Mouse (Mus musculus): Measurements from ENCODE around the gene Hoxa3. TPM values are rescaled to one million over a fixed set of nuclear protein-coding genes. Genes with fewer than 3 reads are reported as not detected.

Gene Hoxa3
- polyA plus RNA-seq, 1 experiment from 2014 or later = not detected

DNA sequence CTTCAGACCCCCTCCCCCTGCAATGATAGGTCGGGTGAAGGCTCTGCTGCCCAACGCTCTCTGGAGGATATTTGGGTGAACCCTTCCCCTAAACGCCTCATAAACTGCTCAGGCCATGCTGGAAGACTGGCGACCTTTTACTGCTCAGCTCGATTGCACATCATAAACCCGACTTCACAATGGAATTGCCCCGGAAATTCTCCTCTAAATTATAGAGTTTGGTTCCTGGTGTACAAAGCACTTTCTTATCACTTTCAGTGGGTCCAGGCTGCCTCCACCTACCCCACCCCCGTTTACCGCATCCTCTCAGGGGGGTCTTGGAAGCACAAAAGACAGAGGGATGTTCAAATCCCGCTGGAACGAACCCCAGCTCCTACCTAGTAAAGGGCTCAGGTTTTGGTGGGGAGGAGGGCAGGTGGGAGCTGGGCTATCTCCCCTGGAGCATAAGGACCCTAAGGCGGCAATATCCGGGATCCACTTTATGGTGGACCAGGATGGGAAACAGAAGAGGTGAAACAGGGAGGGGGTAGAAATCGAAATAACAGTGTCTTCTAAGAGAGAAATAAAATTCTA is 5.6 kb upstream of the Hoxa3 start:
- DNase-seq (ENCODE audit: low spot score) = no peak

GRCm38 (mm10) chr6:52217895-52218642 is 4.9 kb upstream of the Hoxa3 start:
- Histone ChIP-seq H3K27me3 (ENCODE audit: low read depth, poor library complexity, severe bottlenecking) (peaks cover 100% of the 10 kb centered on the region), H3K36me3 (no peaks in the 10 kb centered on the region), H3K9me3 (replicated peaks) (no peaks in the 10 kb centered on the region), H3K27ac (replicated peaks) (no peak overlapping the region), H3K4me3 (no peak overlapping the region), H3K4me1 (peaks cover 23% of the 10 kb centered on the region)
- WGBS = 4% methylated on average over 23 of the region's 23 CpGs
- no peak for DNase-seq (ENCODE audit: low spot score)

More for the DNA sequence above, 5.6 kb upstream of the Hoxa3 start:
- H3K9me3 ChIP-seq (replicated peaks) = no peaks in the 10 kb centered on the region
- no peak overlapping the region for H3K27ac ChIP-seq (replicated peaks)
- peaks cover 100% of the 10 kb centered on the region for H3K27me3 ChIP-seq (ENCODE audit: low read depth, poor library complexity, severe bottlenecking)
- peaks cover 23% of the 10 kb centered on the region for H3K4me1 ChIP-seq
- no peaks in the 10 kb centered on the region for H3K36me3 ChIP-seq
- WGBS = 11% methylated on average over 14 of the region's 14 CpGs
- no peak overlapping the region for H3K4me3 ChIP-seq

DNA sequence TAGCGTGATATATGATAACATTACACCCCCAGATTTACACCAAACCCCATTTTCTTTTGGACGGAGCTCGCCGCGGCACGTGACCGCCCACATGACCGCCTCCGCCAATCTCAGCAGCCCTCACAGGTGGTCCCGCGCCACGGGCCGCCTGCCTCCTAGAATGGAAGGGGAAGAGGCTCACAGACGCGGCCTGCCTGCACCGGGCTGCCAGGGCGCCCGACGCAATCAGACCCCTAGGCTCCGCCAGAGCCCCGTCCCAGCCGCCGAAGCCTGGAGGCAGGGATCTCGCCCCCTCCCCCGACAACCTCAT is 4.3 kb upstream of the Hoxa3 start:
- Histone ChIP-seq H3K4me3 (peak overlapping the region; percentile 39), H3K36me3 (no peaks in the 10 kb centered on the region), H3K27me3 (ENCODE audit: low read depth, poor library complexity, severe bottlenecking) (peaks cover 100% of the 10 kb centered on the region), H3K4me1 (peaks cover 23% of the 10 kb centered on the region), H3K27ac (replicated peaks) (no peak overlapping the region), H3K9me3 (replicated peaks) (no peaks in the 10 kb centered on the region)
- 0% methylated on average over 25 of the region's 25 CpGs for WGBS
- peak; percentile 77 for DNase-seq (ENCODE audit: low spot score)

DNA sequence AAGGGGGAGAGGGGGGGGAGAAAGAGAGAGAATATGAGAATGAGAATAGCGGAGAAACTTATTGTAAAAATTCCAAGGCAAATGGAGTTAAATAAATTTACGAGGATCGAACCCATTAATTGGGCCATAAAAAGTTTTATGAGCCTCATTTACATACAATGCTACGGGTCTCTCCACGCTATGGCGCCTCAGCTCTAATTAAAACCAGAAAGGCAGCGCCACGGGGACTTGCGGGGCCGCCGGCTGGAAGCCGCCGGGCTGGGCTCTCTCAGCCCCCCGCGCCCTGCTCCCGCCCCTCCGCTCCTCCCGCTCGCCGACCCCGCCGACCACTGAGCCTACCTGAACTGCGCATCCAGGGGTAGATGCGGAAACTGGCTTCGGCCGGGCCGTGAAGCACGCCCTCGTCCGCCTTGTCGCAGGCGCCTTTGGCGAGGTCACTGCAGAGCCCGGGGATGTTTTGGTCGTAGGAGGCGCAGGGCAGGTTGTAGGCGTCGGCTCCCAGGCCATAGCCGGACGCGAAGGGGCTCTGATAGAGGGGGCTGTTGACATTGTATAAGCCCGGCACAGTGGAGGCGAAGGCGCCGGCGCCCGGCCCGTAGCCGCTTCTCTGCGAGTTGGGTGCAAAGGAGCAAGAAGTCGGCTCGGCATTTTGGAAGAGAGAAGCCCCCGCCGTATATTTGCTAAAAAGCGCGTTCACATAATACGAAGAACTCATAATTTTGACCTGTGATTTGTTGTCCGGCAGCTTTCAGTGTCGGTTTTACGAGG is 3.7 kb upstream of the Hoxa3 start:
- no peak overlapping the region for H3K27ac ChIP-seq (replicated peaks)
- peaks cover 21% of the 10 kb centered on the region for H3K4me1 ChIP-seq
- no peak for DNase-seq (ENCODE audit: low spot score)
- H3K36me3 ChIP-seq = no peaks in the 10 kb centered on the region
- WGBS = 4% methylated on average over 60 of the region's 60 CpGs
- H3K4me3 ChIP-seq = peak overlapping the region; percentile 39
- peaks cover 100% of the 10 kb centered on the region for H3K27me3 ChIP-seq (ENCODE audit: low read depth, poor library complexity, severe bottlenecking)
- H3K9me3 ChIP-seq (replicated peaks) = no peaks in the 10 kb centered on the region

DNA sequence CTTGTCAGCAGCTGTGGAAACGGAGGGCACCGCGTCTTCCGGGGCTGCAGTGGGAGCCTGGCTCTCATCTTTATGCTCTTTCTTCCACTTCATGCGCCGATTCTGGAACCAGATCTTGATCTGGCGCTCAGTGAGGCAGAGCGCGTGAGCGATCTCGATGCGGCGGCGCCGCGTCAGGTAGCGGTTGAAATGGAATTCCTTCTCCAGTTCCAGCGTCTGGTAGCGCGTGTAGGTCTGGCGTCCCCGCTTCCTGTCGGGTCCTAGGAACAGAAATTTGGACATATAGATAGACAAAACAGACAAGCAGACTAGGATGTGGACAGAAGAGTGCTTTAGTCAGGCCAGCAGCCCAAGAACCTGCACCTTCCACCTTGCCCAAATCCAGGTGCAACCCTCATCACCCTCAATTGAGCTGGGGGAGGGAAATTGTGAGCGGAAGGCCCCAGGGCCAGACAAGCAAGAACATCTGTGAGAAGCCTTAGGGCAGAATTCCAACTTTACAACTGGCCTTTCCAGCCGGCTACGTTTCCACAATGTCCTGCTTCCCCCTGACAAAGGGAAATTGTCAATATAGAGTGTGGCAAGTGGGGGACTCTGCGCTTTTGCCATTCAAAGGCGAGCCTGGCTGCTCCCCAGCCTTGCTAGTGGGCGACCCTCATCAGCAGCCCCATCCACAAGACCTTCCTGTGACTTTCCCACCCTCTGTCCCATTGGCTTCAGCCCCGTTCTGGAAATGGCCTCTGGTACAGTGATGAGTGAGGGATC is 2.8 kb upstream of the Hoxa3 start:
- 2% methylated on average over 30 of the region's 30 CpGs for WGBS
- no peak overlapping the region for H3K4me3 ChIP-seq
- H3K4me1 ChIP-seq = peaks cover 17% of the 10 kb centered on the region
- no peaks in the 10 kb centered on the region for H3K36me3 ChIP-seq
- no peaks in the 10 kb centered on the region for H3K9me3 ChIP-seq (replicated peaks)
- no peak for DNase-seq (ENCODE audit: low spot score)
- H3K27me3 ChIP-seq (ENCODE audit: low read depth, poor library complexity, severe bottlenecking) = peaks cover 100% of the 10 kb centered on the region
- no peak overlapping the region for H3K27ac ChIP-seq (replicated peaks)

GRCm38 (mm10) chr6:52215070-52215469 is 1.9 kb upstream of the Hoxa3 start:
- H3K36me3 ChIP-seq = no peaks in the 10 kb centered on the region
- H3K9me3 ChIP-seq (replicated peaks) = no peaks in the 10 kb centered on the region
- peaks cover 17% of the 10 kb centered on the region for H3K4me1 ChIP-seq
- H3K4me3 ChIP-seq = no peak overlapping the region
- H3K27me3 ChIP-seq (ENCODE audit: low read depth, poor library complexity, severe bottlenecking) = peaks cover 100% of the 10 kb centered on the region
- no peak for DNase-seq (ENCODE audit: low spot score)
- no peak overlapping the region for H3K27ac ChIP-seq (replicated peaks)
- 7% methylated on average over 3 of the region's 3 CpGs for WGBS

DNA sequence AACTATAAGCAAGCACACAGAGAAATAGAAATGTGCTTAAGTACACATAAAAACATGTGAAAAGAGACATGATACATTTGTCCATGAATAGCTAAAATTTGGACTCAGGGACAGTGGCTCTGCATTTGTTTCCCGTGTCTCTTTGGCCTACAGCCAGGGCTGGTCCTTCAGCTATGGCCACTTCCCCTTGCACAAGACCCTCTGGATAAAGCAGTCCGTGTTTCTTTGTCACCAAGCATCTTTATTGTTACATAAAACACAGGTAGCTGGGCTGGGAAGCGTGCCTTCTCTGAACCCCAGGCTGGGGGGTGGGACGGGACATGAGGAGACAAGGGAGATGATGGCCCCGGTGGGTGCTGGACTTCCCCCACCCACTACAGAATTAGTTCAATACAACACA is 1.1 kb upstream of the Hoxa3 start:
- WGBS = 14% methylated on average over 5 of the region's 5 CpGs
- no peak overlapping the region for H3K4me3 ChIP-seq
- DNase-seq (ENCODE audit: low spot score) = no peak
- H3K36me3 ChIP-seq = no peaks in the 10 kb centered on the region
- peaks cover 100% of the 10 kb centered on the region for H3K27me3 ChIP-seq (ENCODE audit: low read depth, poor library complexity, severe bottlenecking)
- no peaks in the 10 kb centered on the region for H3K9me3 ChIP-seq (replicated peaks)
- peaks cover 17% of the 10 kb centered on the region for H3K4me1 ChIP-seq
- no peak overlapping the region for H3K27ac ChIP-seq (replicated peaks)

- Histone ChIP-seq H3K4me3 (no peak overlapping the region), H3K36me3 (no peaks in the 10 kb centered on the region), H3K4me1 (peaks cover 20% of the 10 kb centered on the region), H3K9me3 (replicated peaks) (no peaks in the 10 kb centered on the region), H3K27me3 (ENCODE audit: low read depth, poor library complexity, severe bottlenecking) (peaks cover 100% of the 10 kb centered on the region), H3K27ac (replicated peaks) (no peak overlapping the region)
- no peak for DNase-seq (ENCODE audit: low spot score)
- 2% methylated on average over 22 of the region's 22 CpGs for WGBS
These were observed 499 bp downstream of the Hoxa3 start for GRCm38 (mm10) chr6:52212556-52213118.

DNA sequence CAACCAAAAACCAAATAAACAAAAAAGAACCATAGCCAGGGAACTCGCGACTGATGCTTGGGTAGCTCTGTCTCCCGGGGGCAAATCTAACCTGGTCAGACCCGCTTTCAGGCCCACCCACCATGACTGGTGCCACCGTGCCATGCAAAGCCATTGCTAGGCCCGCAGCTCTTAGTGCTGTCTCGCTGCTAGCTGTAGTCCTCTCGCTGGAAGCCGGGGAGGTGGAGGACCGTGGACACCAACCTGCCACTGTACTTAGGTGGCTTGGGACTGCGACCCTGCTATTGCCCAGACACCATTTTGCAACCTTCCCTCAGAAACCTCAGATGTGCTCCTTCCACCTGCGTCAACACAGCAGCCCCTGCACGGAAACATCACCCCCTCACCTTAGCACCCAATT is 1.2 kb downstream of the Hoxa3 start:
- no peaks in the 10 kb centered on the region for H3K9me3 ChIP-seq (replicated peaks)
- DNase-seq (ENCODE audit: low spot score) = no peak
- 4% methylated on average over 13 of the region's 13 CpGs for WGBS
- peaks cover 13% of the 10 kb centered on the region for H3K4me1 ChIP-seq
- peaks cover 100% of the 10 kb centered on the region for H3K27me3 ChIP-seq (ENCODE audit: low read depth, poor library complexity, severe bottlenecking)
- H3K36me3 ChIP-seq = no peaks in the 10 kb centered on the region
- no peak overlapping the region for H3K27ac ChIP-seq (replicated peaks)
- 0 out of 2 replicates have a peak overlapping the region, but pooled peaks have one; percentile 0 for H3K4me3 ChIP-seq

DNA sequence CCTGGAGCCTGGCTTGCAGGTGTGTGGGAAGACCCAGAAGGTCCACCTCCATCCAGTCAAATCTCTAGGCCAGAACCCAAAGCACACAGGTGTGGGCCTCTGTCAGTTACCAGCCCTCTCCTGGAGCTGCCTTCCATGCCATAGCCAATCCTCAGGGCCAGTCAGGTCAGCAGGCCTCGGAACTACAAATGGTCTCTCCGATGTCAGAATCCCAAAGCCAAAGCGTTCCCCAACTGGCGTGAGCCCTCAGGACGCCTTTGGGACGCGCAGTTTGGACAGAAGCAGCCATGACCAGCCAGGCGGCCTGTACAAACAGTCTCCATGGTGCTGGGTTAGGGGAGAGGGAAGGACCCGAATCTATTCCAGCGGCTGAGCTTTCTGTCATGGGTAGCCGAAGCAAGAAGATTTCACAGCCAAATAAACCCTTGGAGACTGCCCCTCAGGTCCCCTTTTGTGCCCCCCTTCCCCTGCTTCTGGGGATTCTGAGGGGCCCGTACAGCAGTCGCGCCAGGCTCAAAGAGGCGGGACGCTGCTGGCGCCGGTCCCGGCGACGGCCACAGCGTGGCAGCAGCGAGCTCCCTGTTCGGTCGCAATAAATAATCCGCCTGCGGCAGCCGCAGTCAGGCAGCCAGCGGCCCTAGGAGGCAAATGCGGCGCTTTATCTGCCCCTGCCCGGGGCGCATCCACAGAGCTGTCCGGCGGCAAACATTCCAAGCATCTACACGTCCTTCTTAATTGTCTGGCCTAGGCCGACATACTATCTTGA is 1.8 kb downstream of the Hoxa3 start:
- Histone ChIP-seq H3K9me3 (replicated peaks) (no peaks in the 10 kb centered on the region), H3K4me1 (peaks cover 9% of the 10 kb centered on the region; the same call in 1 of the 2 replicates), H3K27me3 (ENCODE audit: low read depth, poor library complexity, severe bottlenecking) (peaks cover 100% of the 10 kb centered on the region), H3K36me3 (no peaks in the 10 kb centered on the region), H3K4me3 (0 out of 2 replicates have a peak overlapping the region, but pooled peaks have one; percentile 0), H3K27ac (replicated peaks) (no peak overlapping the region)
- WGBS = under 1% methylated on average over 37 of the region's 37 CpGs
- DNase-seq (ENCODE audit: low spot score) = peak; percentile 84

DNA sequence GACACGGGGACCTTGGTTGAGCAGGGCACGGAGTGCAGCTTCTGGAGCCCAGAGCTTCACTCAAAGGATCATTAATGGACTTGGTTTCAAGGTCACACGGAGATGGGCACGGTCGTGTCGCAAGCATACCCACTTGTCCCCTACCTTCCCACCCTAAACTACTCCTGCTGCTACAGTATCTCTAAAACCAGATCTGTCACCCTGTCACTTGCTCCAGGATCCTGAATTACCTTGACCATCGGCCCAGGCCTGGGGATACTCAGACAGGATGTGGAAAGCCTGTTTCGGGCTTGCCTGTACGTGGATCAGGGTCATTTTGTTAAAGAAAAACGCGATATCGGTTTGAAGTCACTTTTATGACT is 3.5 kb downstream of the Hoxa3 start:
- 7% methylated on average over 12 of the region's 12 CpGs for WGBS
- Histone ChIP-seq H3K27me3 (ENCODE audit: low read depth, poor library complexity, severe bottlenecking) (peaks cover 100% of the 10 kb centered on the region), H3K9me3 (replicated peaks) (no peaks in the 10 kb centered on the region), H3K4me3 (no peak overlapping the region), H3K4me1 (peaks cover 9% of the 10 kb centered on the region; the same call in 1 of the 2 replicates), H3K27ac (replicated peaks) (no peak overlapping the region), H3K36me3 (no peaks in the 10 kb centered on the region)
- DNase-seq (ENCODE audit: low spot score) = no peak

Data from midbrain, embryonic 10.5 days (tissue).